Mouse (Mus musculus): ENCODE measurements around the gene Syna. TPM values are rescaled to one million over a fixed set of nuclear protein-coding genes. Genes with fewer than 3 reads are reported as not detected.

Gene Syna
- polyA plus RNA-seq (2015; fragmentation: Nextera tagmentation; extraction: Ambion mirVana), result 0.16 and 0.23 TPM in 2 replicates

GRCm38 (mm10) chr5:134560071-134560449 is at the start of gene Syna:
Gene Syna, minus strand, starts transcription at chr5:134560171.

DNA sequence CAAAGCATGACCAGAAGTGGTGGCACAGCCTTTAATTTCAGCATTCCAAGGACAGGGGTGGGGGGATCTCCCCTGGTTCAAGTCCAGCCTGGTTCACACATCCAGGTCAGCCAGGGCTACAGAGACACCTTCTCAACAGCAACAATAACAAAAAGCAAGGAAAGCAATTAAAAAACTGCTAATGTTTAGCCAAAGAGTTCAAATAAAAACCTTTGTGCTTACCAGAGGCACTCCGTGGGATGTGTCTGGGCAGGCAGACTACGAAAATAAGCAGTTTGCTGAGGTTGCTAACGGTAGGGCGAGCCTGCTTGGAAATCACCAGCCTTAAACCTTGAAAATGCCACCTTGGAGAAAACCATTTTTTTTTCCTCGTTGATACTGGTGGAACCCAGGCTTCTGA is 21.2 kb upstream of the Syna start, which contains the start of gene Rfc2:
Rfc2 (plus strand) TSS at position 221 of the 400 bp plus-strand sequence.

GRCm38 (mm10) chr5:134552110-134552972 is 7.6 kb downstream of the Syna start, which contains the start of gene Clip2:
Gene Clip2, minus strand, starts transcription at chr5:134552434.

Small RNA genes lying within 50 kb of the gene (microRNA-seq; reads per million reads assigned to microRNA genes)
- not detected for gene Mir7228

Other genes with a start within 250 kb of the Syna start
- 71.0 and 84.1 TPM in 2 replicates for gene Gtf2i, start 245.4 kb downstream of the Syna start, polyA plus RNA-seq (2015; fragmentation: Nextera tagmentation; extraction: Ambion mirVana)
- 35.1 and 41.8 TPM in 2 replicates for gene Gtf2ird1, start 103.5 kb downstream of the Syna start, polyA plus RNA-seq (2015; fragmentation: Nextera tagmentation; extraction: Ambion mirVana)
- gene Clip2, start 7.7 kb downstream of the Syna start, polyA plus RNA-seq (2015; fragmentation: Nextera tagmentation; extraction: Ambion mirVana), result 1.4 and 1.6 TPM in 2 replicates
- gene Rfc2, start 21.2 kb upstream of the Syna start, polyA plus RNA-seq (2015; fragmentation: Nextera tagmentation; extraction: Ambion mirVana), result 86.0 and 102 TPM in 2 replicates
- 2.9 and 8.6 TPM in 2 replicates for gene Lat2, start 54.9 kb upstream of the Syna start, polyA plus RNA-seq (2015; fragmentation: Nextera tagmentation; extraction: Ambion mirVana)
- gene Eif4h, start 79.3 kb upstream of the Syna start, polyA plus RNA-seq (2015; fragmentation: Nextera tagmentation; extraction: Ambion mirVana), result 277 and 281 TPM in 2 replicates
- gene Limk1, start 128.4 kb upstream of the Syna start, polyA plus RNA-seq (2015; fragmentation: Nextera tagmentation; extraction: Ambion mirVana), result 4.6 and 5.1 TPM in 2 replicates
- 512 and 553 TPM in 2 replicates for gene Eln, start 187.2 kb upstream of the Syna start, polyA plus RNA-seq (2015; fragmentation: Nextera tagmentation; extraction: Ambion mirVana)